Mouse (Mus musculus) stomach, postnatal 0 days (tissue): ENCODE results near the gene Snrpc.

Source experiments
- CTCF ChIP-seq: IDR thresholded peaks from 2 replicates; pipeline ENCODE4 v1.5.1; 2016; ENCODE audit warnings: antibody characterized with exemption, low read depth, mild to moderate bottlenecking, moderate library complexity
- EP300 ChIP-seq: optimal IDR thresholded peaks from 2 replicates; pipeline ENCODE3; 2016; ENCODE audit warnings: antibody characterized with exemption

DNA sequence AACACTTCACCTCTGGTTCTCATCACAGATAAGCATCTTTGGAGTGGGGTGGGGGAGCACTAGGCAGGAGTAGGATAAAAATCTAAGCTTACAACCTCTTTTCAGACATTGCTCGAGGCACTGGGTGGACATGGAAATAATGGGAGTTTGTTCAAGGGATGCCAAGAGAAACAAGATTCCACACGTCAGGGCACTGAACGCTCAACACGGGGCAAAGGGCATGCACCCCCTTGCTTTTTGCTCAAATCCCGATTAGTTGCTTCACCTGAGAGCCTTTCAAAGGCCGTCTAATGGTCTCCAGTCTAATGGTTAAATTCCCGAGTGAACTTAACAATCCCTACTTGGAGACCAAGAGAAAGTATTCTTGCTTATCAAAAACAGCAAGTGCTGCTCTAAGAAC, 18.9 kb upstream of the Snrpc start:
- TF ChIP-seq CTCF (no peak), EP300 (no peak)
